Mouse (Mus musculus): ENCODE data around the gene Sf3b3.
"Not testable (repeated sequence)": the region's sequence is repeated elsewhere in the genome, so short reads cannot be mapped to it uniquely, and the experiment has no call there.

Sf3b3 gene

DNA sequence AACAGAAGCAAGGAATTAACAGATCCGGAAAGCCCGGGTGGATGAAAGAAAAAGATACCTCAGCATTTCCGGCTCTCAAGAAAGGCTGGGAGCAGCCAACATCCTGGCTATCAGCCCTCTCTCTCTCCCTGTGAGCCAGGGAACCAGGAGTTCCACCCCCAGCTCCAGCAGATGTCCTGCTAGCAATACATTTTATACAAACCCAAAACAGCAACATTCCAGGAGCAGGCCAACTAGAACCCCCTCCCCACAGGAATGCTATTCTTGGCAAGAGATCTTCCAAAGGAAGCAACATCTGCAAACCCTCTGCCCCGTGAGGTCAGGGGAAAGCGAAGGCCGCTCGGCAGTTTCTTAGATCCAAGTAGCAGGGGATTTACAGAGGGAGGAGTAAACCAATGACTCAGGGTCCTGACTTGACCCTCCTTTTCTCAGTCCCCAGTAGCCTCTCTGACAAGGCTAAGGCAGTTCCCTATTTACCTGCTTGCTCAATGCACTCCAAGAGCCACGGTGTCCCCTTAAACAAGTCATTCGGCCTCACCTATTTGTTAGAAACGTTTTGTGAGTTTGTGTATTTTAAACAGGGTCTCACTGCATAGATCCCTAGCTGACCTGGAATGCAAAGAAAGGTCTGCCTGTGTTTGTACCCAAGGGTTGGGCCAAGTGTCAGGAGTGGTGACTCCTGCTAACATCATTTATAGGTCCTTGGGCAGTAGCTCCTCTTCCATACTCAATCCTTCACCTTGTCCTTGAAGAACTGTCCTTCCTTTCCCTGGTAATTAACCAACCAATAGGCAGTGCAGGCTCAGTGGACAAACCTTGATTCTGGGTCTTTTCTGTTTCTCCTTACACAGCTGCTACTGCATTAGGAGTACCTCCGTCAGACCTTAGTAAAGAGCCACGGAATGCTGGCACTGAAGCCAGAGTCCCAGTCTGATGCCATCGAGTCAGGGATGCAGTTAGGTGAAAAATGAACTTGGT lies 37.8 kb downstream of the Sf3b3 start:
- DNase-seq (ENCODE audit: low read depth) = peak; percentile 93

DNA sequence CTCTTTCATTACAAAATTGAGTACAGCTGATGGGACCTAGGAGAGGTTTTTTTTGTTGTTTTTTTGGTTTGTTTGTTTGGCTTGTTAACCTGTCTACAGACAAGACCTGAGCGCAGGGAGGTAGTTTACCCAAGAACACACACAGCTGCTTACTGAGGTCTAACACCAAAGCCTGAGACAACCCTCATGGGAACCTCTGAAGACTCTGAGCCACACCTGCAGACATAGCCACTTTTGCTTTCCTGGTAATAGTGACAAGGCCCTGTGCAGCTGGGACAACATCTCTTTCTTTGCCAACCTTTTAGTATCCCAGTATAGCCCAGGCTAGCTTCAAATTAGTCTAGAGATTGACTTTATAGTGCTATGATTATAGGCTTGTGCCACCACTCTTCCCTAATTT lies 40.4 kb downstream of the Sf3b3 start:
- DNase-seq (ENCODE audit: low read depth) = no peak

DNA sequence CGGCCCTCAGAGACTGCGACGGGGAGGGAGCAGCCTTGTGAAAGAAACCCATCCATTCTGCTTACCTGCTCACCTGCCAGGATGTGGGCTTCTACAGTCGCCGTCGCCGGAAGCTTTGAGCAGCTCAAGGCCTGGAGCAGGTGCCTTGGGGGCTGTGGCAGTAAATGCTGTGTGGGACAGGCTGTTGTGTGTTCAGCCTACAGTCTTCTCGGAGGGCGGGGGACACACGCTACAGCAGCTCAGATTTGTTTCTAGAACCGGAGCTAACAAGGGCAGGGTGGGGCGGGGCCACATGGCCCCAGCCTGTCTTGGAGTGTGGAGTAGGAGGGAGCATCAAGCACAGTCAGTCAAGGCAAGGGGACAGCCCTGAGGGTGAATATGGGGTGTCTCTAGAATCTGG lies 40.9 kb downstream of the Sf3b3 start, which contains the start of gene Il34:
TSS of gene Il34 (minus strand) at position 256 of the 400 bp plus-strand sequence.
- DNase-seq (ENCODE audit: low read depth) = no peak

DNA sequence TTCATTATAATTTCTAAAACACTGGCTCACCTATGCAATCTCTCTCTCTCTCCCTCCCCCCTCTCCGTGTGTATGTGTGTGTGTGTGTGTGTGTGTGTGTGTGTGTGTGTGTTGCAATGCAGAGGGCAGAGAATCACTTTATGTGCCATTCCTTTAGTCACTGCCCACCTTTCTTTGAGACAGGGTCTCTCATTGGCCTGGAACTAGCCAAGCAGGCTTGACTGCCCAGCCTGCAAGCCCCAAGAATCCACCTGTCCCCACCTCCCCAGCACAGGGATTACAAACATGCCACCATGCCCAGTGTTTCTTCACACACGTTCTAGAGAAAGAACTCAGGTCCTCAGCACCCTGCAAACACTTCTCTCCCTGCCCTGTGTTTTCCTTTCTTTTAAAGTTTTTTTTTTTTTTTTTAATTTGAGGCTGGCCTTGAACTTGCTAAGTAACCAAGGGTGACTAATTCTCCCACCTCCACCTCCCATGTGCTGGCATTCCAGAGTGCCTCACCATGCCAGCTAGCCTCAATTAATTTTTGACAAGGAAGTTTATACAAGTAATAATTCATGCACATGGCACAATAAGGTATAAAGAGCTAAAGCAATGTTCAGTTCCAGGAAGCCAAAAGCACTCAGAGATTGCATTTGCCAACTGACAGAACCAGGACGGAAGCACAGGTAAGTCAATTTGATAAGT lies 41.6 kb downstream of the Sf3b3 start:
- DNase-seq (ENCODE audit: low read depth) = no peak

DNA sequence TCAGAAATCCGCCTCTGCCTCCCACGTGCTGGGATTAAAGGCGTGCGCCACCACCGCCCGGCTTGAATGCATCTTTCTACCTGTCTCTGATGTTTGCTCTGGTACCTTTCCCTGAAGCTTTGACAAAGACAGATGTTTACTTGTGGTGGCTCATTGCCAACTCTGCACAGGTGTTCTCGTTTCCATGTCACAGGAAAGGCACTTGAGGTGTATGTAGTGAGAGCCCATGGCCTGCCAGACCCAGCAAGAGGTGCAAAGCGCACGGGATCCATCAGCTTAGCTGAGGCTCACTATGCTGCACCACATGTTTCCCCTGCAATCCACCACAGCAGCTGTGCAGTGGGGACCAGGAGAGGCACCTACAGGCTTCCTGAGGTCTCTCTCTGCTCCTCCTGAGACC lies 42.7 kb downstream of the Sf3b3 start:
- DNase-seq (ENCODE audit: low read depth) = no peak

DNA sequence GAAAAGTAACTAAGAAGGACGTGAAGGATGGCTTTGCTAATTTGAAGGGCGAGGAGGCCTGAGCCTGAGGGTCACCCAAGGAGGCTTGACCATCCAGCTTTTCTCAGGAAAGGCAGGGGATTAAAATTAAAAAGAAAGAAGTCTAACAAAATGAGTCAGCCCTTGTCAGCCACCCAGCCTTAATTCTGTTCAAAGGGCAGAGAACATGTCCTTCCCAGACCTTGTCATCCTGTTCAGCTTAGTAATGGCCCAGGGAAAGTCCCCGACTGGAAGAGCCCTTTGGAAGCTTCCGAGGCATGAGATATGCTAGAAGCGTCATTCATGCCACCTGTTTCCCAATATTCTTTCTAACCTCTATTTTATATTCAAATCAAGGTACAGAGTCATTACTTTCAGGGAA lies 43.6 kb downstream of the Sf3b3 start:
- no peak for DNase-seq (ENCODE audit: low read depth)

DNA sequence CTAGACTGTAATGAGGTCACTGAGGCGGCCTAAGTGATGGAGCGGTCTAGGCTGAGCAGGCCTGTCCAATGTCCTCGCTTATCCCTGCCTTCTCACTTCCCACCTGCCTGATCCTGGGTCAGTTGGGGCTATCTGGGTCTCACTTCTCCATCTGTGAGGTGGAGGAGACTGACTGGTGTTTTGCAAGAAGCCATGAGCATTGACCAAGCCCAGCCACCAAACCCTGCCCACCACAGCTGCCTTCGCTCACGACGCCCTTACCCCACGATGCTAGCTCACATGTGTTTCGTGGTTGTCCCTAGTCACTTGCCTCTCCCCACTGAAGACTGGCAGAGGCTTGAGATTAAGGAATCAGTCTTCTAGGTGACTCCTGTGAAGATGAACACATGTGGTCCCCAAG lies 49.5 kb downstream of the Sf3b3 start:
- DNase-seq (ENCODE audit: low read depth) = no peak

DNA sequence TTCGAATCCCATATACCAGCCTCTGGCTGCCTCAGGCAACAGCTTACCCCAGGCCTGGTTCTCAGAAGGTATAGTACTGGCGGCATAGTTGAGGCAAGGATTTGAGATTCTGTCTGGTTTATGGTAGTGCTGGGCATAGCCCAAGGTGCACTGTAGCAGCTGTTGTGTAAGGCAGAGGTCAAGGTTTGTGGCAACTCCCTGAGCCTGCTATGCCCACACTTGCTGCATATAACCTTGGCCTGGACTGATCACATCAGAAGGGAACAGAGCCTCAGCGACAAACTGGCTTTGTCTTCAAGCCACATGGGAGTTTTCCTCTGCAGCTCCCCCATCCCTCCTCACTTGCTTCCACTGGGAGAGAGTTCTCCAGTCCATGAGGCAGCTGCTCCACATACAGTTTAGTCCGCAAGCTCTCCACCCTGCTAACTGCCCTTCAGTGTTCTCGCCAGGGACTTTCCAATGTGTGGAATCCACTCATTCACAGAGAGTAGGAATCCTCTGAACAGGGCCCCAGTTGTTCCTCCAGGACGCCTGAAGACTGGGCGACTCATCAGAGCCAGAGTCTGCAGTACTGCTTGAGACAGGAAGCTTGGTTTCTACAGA lies 52.1 kb downstream of the Sf3b3 start:
- DNase-seq (ENCODE audit: low read depth) = no peak

DNA sequence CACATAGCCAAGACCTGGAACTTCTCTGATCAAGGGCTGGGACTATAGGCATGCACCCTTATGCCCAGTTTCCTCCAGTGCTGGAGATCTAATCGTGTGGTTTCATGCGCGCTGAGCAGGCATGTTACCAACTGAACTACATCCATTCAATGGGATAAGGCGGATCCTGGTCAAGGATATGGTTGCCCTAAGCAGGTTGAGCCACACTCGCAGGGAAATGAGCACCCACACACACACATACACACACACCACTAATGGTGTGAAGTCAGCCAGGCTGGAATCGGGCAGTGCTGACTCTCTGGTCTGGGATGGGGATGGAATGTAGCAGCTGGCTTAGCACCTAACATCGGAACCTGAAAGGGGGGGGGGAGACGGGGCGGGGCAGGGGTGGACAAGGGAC lies 52.7 kb downstream of the Sf3b3 start:
- no peak for DNase-seq (ENCODE audit: low read depth)

DNA sequence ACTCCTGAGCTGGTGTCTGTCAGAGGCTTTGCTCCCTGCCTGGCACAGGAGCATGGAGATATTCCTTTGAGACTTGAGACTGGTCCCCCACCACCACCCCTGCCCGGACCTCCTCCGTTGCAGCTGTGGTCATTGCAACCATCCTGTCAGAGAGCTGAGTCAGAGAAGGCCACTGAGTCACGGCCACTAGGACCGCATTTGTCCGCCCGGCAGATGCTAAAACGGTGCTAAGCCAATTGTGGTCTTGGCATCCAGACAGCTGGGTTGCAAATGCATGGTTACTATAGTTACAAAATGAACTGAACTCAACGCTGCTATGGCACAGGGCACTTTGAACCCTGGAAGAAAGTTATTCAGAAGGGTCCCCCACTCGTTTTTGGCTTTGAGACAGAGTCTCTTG lies 53.1 kb downstream of the Sf3b3 start:
- DNase-seq (ENCODE audit: low read depth) = no peak

DNA sequence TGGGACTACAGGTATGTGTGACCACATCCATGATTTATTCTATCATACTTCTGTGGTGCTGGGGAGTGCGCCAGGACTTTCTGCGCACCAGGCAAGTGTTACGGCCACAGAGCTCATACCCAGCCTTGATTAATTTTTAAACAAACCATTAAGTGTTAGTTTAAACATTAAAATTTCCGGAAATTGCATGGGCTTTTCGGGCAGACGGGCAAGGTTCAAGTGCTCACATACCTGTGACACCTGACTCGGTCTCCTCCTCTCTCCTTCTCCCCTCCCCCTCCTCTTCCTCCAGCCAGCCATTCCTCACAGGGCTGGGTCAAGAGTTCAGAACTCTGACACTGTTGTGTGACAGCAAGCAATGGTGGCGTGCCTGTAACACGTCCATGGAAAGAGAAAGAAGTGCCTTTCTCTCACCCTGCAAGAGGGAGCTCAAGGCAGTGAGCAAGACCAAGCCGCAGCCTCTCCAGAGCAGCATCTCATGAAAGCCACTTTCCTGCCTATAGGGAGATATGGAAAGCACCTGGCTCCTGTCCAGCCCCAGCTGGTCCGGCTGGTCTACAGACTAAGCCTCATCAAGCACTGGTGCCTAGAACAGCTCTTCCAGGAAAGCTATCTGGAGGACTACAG lies 53.9 kb downstream of the Sf3b3 start:
- no peak for DNase-seq (ENCODE audit: low read depth)

DNA sequence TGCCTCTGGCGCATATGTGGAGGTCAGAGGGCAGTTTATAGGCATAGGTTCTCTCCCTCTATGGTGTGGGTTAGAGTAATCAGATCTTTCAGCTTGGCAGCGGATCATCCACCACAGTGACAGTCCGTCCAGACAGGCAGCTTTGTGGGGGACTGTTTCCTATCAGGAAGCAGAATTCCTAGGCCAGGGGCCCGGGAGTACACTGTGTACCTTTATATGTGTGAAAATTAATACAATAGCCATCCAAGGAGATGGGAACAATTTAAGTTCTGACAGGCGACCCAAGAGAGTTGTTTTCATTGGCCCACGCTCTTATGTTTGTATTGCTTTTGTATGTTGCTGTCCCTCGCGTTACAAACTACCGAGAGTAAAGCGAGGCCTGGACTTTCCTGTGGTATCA lies 55.4 kb downstream of the Sf3b3 start:
- DNase-seq (ENCODE audit: low read depth) = no peak

DNA sequence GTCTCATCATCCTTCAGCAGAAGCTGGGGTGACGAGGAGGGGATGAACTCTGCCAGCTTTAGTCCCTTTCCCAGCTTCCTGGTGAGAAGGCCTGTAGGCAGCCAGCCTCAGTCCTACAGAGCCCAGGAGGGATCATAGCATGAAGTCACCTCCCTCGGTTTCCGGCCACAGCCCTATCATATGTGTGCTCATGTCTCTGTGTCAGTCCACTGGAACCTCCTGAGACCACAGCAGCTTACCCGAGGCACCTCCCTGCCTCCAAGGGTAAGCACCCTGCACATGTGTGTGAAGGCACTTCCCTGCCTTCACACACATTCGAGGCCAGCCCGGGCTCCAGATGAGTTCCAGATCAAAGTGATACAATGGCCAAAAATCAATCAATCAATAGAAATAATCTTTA lies 56.3 kb downstream of the Sf3b3 start:
- no peak for DNase-seq (ENCODE audit: low read depth)

DNA sequence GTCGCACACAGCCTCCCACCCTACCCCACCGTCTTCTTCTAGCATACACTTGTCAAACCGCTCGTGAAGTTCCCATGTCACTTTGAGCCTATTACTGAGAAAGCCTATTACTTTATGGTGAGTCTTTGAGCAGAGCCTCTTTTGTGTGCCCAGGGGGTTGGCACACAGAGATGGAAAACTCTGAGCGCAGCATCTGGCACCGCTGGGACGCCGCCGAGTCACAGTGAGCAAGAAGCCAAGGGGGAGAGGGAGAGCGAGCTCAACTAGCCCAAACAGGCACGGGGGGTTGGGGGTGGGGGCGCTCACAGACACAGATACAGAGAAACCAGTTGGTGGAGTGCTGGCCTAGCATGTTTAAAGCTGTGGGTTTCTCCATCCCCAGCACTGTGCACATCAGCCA lies 57.0 kb downstream of the Sf3b3 start:
- no peak for DNase-seq (ENCODE audit: low read depth)

DNA sequence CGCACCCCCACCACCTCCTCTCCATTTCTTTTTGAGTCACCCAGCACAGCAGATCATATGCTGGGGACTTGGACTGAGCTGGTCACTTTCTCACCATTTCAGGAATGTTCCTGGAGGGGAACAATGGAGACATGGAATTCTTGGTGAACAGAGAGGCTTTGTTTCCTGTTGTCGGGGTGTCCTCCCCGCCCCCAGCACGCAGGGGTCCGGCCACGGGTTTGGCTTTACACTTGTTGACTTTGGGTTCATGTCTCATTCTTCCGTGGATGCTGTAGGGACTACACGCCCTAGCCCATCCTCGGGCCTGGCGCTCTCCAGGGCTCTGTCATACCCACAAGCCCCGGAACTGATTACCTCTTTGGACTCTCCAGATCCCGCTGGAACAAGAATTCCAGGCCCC lies 57.6 kb downstream of the Sf3b3 start:
- DNase-seq (ENCODE audit: low read depth) = no peak

DNA sequence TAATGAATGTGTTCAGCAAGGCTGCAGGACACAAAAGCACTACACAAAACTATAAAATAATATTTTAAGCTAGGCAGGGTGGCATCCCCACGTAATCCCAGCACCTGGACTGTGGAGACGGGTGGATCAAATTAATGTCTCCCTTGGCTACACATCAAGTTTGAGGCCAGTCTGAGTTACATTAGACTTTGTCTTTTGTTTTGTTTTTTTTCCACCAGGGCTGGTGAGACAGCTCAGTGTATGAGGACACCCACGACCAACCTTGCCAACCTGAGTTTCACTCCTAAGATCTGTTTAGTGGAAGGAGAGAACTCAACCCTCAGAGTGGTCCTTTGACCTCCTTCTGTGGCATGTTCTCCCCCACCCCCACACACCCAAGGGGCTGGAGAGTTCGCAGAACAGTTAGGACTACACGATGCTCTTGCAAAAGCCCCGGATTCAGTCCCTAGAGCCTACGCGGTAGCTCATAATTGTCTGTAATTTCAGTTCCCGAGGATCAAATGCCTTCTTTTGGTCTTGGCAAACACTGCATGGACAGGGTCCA lies 59.1 kb downstream of the Sf3b3 start:
- no peak for DNase-seq (ENCODE audit: low read depth)

DNA sequence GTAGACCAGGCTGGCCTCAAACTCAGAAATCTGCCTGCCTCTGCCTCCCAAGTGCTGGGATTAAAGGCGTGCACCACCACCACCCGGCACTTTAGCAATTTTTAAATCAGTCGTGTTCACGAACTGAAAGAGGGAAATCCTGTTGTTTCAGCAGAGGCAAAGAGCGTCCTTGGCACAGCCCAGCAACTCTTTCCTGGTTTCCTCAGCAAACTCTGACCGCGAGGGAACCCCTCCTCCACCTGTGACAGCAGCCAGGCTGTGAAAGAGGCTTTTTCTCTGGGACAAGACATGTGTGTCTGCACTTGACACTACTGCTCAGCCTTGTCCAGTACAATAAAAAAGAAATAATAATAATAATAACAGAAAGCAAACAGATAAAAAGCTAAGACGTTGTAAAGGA lies 59.7 kb downstream of the Sf3b3 start:
- no peak for DNase-seq (ENCODE audit: low read depth)

DNA sequence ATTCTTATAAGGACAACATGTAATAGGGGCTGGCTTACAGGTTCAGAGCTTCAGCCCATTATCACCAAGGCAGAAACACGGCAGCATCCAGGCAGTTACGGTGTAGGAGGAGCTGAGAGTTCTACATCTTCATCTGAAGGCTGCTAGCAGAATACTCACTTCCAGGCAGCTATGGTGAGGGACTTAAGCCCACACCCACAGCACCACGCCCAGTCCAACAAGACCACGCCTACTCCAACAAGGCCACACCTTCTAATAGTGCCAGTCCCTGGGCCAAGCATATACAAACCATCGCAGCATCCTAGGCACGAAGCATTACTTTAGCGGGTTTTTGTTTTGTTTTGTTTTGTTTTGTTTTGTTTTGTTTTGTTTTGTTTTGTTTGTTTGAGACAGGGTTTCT lies 60.1 kb downstream of the Sf3b3 start:
- not testable (repeated sequence) for DNase-seq (ENCODE audit: low read depth)

DNA sequence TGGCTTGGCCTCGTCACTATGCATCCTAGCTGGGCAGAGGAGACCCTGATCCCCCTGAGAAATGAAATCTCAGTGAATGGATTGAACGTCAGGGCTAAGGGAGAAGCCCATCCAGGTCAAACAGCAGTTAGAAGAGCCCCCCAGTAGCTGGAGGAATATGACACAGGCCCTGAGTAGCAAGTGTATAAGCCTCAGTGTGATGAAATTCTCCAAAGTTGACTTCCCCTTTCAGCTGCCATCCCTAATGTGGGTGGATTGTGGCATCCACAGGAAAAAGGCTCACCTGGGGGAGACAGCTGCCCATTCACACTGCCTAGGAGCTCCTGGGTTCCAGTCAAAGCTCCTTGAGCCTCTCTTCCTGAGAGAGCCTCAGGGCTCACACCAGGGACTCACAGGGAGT lies 61.2 kb downstream of the Sf3b3 start:
- no peak for DNase-seq (ENCODE audit: low read depth)

DNA sequence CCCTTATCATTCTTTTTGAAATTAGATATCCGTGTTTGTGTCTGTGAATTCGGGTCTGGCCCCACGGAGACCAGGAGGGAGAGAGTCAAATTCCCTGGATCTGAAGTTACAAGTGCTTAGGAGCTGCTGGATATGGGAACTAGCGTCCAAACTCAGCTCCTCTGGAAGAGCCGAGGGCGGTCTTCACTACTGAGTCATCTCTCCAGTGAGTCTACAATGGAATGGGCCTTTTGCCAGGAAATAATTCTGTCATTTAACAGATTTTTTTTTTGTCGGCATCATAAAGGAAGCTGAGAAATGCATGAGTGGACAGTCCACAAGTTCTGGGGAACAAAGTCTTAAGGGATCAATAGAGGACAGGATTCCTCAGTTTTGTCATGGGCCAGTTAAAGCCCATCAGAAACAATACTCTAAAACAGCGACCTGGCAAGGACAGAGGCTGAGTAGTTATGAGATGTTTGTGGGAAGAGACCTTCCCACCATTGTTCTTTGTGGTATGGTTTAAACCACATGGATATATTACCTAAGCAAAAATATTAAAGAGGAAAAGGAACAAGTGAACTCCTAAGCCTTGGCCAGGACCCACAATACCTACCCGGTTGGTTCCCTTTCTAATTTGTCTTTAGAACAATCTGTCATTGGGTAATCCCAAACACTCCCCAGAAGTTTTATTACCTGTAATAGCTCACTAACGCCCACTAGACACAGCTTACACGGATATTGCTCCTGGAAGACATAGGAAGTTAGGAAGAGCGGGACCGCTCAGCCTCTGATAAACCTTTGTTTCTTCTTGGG lies 66.5 kb downstream of the Sf3b3 start:
- no peak for DNase-seq (ENCODE audit: low read depth)

DNA sequence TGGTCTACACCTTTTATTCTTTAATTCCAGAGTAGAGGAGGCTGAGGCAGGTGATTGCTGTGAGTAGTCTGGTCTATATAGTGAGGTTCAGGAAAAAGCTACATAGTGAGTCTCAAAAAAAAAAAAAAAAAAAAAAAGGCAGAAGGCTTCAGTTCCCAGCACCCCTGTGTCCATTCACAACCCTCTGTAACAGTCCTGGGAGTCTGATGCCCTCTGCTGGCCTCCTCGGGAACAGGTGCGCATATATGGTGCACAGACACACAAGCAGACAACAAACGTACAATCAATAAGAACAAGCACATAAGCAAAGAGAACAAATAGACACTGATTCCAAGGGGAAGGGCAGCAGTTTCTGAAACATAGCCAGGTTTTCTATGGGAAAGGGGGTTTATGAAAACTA lies 70.3 kb downstream of the Sf3b3 start:
- no peak for DNase-seq (ENCODE audit: low read depth)
